Mouse (Mus musculus) hindbrain, postnatal 0 days (tissue): ENCODE results near the gene Rnf13. TPM values are rescaled to one million over a fixed set of nuclear protein-coding genes. Genes with fewer than 3 reads are reported as not detected.

Experiments
- ATAC-seq: fragments of 200-750 bp; cut with Nextera tagmentation; 2 replicates; pipeline ENCODE4 v1.8.0; 2017; ENCODE audit warnings: mild to moderate bottlenecking, moderate TSS enrichment, moderate library complexity
- DNase-seq: peaks from one replicate; pipeline ENCODE4 v3.0.0-alpha.2; 2015; ENCODE audit warnings: low spot score
- H3K27ac ChIP-seq: fragments of 300-500 bp; sonication (generic); 2 replicates; pipeline ENCODE4 v1.5.1; 2014; ENCODE audit warnings: mild to moderate bottlenecking
- H3K27me3 ChIP-seq: fragments of 300-500 bp; sonication (generic); 2 replicates; pipeline ENCODE4 v1.6.1; 2014; ENCODE audit warnings: low read length, mixed read lengths; ENCODE audit not compliant: insufficient read depth
- H3K36me3 ChIP-seq: fragments of 300-500 bp; sonication (generic); 2 replicates; pipeline ENCODE4 v1.6.1; 2014; ENCODE audit warnings: low read length, mixed read lengths; ENCODE audit not compliant: insufficient read depth
- H3K4me1 ChIP-seq: fragments of 300-500 bp; sonication (generic); 2 replicates; pipeline ENCODE4 v1.6.1; 2014; ENCODE audit warnings: antibody characterized with exemption, low read length, mixed read lengths; ENCODE audit not compliant: insufficient read depth
- H3K4me2 ChIP-seq: fragments of 300-500 bp; sonication (generic); 2 replicates; pipeline ENCODE4 v1.6.1; 2014; ENCODE audit warnings: low read depth, mild to moderate bottlenecking, low read length, moderate library complexity, mixed read lengths
- H3K4me3 ChIP-seq: fragments of 300-500 bp; sonication (generic); 2 replicates; pipeline ENCODE4 v1.5.1; 2014; ENCODE audit warnings: low read length
- H3K9ac ChIP-seq: fragments of 300-500 bp; sonication (generic); replicated peaks from 2 replicates; pipeline ENCODE4 v1.6.1; 2014; ENCODE audit warnings: mild to moderate bottlenecking, low read length, moderate library complexity, mixed read lengths
- H3K9me3 ChIP-seq: fragments of 300-500 bp; sonication (generic); 2 replicates; pipeline ENCODE4 v1.6.1; 2016; ENCODE audit warnings: low read length, mixed read lengths
- CTCF ChIP-seq: IDR thresholded peaks from 2 replicates; pipeline ENCODE4 v1.5.1; 2016; ENCODE audit warnings: antibody characterized with exemption, control low read depth, low read depth
- WGBS: fragments of 180-500 bp; shearing (Covaris S2); extraction: QIAGEN DNeasy Blood & Tissue Kit; methylation state at CpG from one replicate; pipeline ENCODE4 v1.1.7; 2014; 5-methylcytosine and 5-hydroxymethylcytosine counted together
- polyA plus RNA-seq: library from polyadenylated mRNA; unstranded; fragments of >200 nt; fragmentation: Nextera tagmentation; extraction: Ambion mirVana; gene quantifications from 2 replicates; pipeline ENCODE4 v1.2.1, GENCODE M21; 2015
- total RNA-seq: library from RNA; depleted of rRNA; stranded (reverse); fragments of >200 nt; gene quantifications from 2 replicates; pipeline ENCODE4 v1.2.3, GENCODE M21; 2014

The Rnf13 gene
- total and polyA plus RNA-seq, 2 experiments from 2014 or later = 49.4 to 114 TPM

- H3K36me3 ChIP-seq = no peaks in the 10 kb centered on the region
- no peak overlapping the region for H3K9ac ChIP-seq
- H3K4me3 ChIP-seq = no peak overlapping the region
- no peak for DNase-seq
- H3K4me1 ChIP-seq = peaks cover 6% of the 10 kb centered on the region
- no peak overlapping the region for H3K4me2 ChIP-seq
- no peaks in the 10 kb centered on the region for H3K9me3 ChIP-seq
- no peak overlapping the region for H3K27ac ChIP-seq
- no peak for TF ChIP-seq CTCF
- ATAC-seq = no peak
- WGBS = 80% methylated on average over 5 of the region's 5 CpGs
- no peaks in the 10 kb centered on the region for H3K27me3 ChIP-seq
Measured at GRCm38 (mm10) chr3:57732206-57732915, 3.5 kb upstream of the Rnf13 start.

GRCm38 (mm10) chr3:57736419-57737095, 695 bp downstream of the Rnf13 start:
- no peak for DNase-seq
- H3K27me3 ChIP-seq = no peaks in the 10 kb centered on the region
- no peak for ATAC-seq
- H3K4me3 ChIP-seq = peak overlapping the region; percentile 63
- peak overlapping the region; percentile 94 for H3K27ac ChIP-seq
- no peaks in the 10 kb centered on the region for H3K36me3 ChIP-seq
- H3K9me3 ChIP-seq = no peaks in the 10 kb centered on the region
- peaks cover 12% of the 10 kb centered on the region for H3K4me1 ChIP-seq
- peak overlapping the region; percentile 61 for H3K9ac ChIP-seq
- peak overlapping the region; percentile 87 for H3K4me2 ChIP-seq
- 1% methylated on average over 13 of the region's 13 CpGs for WGBS
- no peak for TF ChIP-seq CTCF

DNA sequence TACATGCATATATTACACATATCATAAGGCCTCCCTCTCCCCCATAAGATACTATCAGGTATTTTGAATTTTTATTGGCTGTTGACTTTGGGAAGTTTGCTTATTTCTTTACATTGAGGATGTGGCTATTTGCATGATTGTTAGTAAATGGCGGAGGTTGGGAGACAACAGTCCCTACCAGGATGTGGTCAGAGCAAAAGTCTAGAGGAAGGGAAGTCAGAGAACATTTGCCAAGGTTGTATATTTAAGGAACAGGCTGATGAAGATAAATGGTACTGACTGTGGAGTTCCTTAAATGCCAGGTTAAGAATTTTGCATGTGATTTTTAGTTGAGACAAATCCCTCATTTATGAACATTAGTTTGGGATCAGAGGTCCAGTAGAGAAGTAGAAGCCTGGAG, 4.0 kb downstream of the Rnf13 start:
- Histone ChIP-seq H3K9me3 (no peaks in the 10 kb centered on the region), H3K4me1 (peaks cover 12% of the 10 kb centered on the region), H3K9ac (no peak overlapping the region), H3K27ac (no peak overlapping the region), H3K4me2 (no peak overlapping the region), H3K27me3 (no peaks in the 10 kb centered on the region), H3K36me3 (no peaks in the 10 kb centered on the region), H3K4me3 (no peak overlapping the region)
- no peak for TF ChIP-seq CTCF
- 98% methylated on average over 1 of the region's 1 CpGs for WGBS
- ATAC-seq = no peak
- DNase-seq = no peak

DNA sequence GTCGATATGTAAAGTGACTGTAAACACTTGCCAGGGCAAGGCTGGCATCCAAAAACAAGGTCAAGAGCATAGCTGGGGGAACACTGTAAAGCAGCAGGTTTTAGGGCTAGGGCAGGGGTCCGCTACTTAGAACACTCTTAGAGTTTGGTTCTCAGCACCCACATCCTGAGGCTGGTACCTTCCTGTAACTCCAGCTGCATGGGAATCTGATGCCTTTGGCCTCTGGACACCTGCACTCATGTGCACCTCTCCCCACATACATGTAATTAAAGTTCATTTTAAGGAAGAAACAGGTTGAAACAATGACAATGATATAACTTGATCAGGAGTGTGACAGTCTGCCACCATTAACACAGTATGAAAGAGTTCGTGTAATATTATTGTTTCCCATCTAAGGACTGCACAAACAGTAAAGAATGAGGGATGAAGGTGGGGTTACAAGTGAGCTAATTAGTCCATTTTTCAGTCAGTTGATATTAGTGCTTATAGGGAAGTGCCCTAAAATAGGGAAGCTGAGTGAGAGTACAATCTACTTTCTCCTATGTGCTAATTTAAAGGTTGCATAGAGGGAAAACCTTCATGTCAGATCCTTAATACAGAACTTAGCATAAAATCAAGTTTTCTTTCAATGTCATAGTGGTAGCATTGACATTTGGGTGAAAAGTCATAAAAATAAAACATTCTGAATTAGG, 12.9 kb downstream of the Rnf13 start:
- no peak overlapping the region for H3K4me2 ChIP-seq
- H3K9ac ChIP-seq = no peak overlapping the region
- no peaks in the 10 kb centered on the region for H3K27me3 ChIP-seq
- no peak for TF ChIP-seq CTCF
- WGBS = 96% methylated on average over 3 of the region's 3 CpGs
- no peak overlapping the region for H3K27ac ChIP-seq
- H3K4me3 ChIP-seq = no peak overlapping the region
- no peak for DNase-seq
- no peak for ATAC-seq
- no peaks in the 10 kb centered on the region for H3K4me1 ChIP-seq
- no peaks in the 10 kb centered on the region for H3K36me3 ChIP-seq
- H3K9me3 ChIP-seq = no peaks in the 10 kb centered on the region

DNA sequence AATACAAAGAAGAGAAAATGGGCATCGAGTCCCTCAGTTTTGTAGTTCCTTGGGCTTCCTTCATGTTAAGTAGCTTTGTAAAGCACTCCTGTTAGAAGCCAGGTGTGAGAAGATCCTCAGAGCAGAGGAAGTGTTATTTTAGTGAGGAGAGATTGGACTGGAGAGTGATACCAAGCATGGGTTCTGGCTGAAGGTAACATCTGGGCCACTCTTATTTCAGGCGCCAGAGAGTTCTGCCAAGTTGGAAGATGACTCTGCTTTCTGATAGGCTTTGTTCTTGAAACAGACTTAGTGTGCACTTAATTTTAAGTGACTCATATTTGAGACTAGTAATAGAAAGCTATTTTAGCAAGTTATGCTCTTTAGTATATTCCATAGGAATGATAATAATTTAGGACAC, 41.1 kb downstream of the Rnf13 start:
- WGBS = 94% methylated on average over 2 of the region's 2 CpGs
- DNase-seq = no peak
- no peaks in the 10 kb centered on the region for H3K9me3 ChIP-seq

DNA sequence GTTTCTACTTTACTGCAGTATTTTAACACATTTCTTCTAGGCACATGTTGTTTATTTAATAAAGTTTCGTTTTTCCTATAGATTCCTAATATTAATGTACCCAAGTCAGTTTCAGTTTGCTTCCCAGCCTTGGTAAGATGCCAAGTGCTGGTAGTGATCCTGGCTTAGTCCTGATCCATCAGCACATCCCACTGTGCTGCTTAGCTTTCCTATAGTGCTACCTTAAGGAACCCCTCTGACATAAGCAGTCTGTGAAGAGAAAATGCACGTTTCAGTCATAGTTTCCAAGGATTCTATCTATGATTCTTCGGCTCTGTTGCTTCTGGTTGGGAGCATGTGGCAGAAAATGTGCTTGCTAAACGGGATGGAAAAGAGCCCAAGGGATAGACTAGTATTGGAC, 52.6 kb downstream of the Rnf13 start:
- Histone ChIP-seq H3K36me3 (no peaks in the 10 kb centered on the region), H3K4me3 (no peak overlapping the region), H3K9ac (no peak overlapping the region), H3K4me1 (no peaks in the 10 kb centered on the region), H3K9me3 (no peaks in the 10 kb centered on the region), H3K27me3 (no peaks in the 10 kb centered on the region), H3K27ac (no peak overlapping the region), H3K4me2 (no peak overlapping the region)
- DNase-seq = no peak
- no peak for TF ChIP-seq CTCF
- no peak for ATAC-seq
- 57% methylated on average over 4 of the region's 4 CpGs for WGBS

More for the DNA sequence above, 41.1 kb downstream of the Rnf13 start:
- no peak for TF ChIP-seq CTCF
- no peak for ATAC-seq
- Histone ChIP-seq H3K27me3 (no peaks in the 10 kb centered on the region), H3K27ac (no peak overlapping the region), H3K36me3 (peaks cover 7% of the 10 kb centered on the region; the same call in 1 of the 2 replicates), H3K9ac (no peak overlapping the region), H3K4me1 (no peaks in the 10 kb centered on the region), H3K4me2 (no peak overlapping the region), H3K4me3 (no peak overlapping the region)
